Mouse (Mus musculus): Measurements from ENCODE around the gene Tex14.
"Not testable (repeated sequence)": the region's sequence is repeated elsewhere in the genome, so short reads cannot be mapped to it uniquely, and the experiment has no call there.

DNA sequence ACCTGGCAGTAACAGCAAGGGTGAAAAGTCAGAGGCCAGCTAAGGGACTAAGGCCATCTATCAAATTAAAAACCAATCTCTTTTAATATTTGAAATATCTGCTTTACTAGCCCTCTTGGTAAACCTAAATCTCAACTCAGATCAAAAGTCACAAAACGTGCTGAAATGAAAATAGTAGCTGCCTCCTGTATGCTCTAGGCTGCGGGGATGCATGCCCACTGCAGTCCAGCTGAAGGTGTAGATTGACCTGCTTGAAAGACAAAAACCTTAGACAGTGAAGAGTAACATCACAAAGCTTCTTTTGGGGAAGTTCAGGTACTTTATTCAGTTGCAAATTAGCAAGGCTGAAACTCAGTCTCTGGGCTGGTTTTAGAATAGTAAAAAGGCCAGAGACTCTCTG lies 74.3 kb downstream of the Tex14 start:
- TF ChIP-seq POLR2A (IDR thresholded peaks at IDR 0.05; ENCODE audit: borderline replicate concordance, extremely low read depth, insufficient read depth, insufficient read length, poor library complexity, severe bottlenecking); CTCF (IDR thresholded peaks at IDR 0.05; ENCODE audit: borderline replicate concordance, extremely low read depth, insufficient read depth, insufficient read length): not testable (repeated sequence)
